Mouse (Mus musculus) megakaryocyte, adult 5-6 weeks (primary cell): ENCODE data around the gene Grm1. TPM values are rescaled to one million over a fixed set of nuclear protein-coding genes. Genes with fewer than 3 reads are reported as not detected.

Source experiments
- ATAC-seq: 2 replicates; pipeline ENCODE4 v1.8.0; 2016; ENCODE audit warnings: mild to moderate bottlenecking, inconsistent platforms; ENCODE audit not compliant: poor library complexity, severe bottlenecking
- total RNA-seq, 2 experiments: library from RNA; stranded (forward) in 1 of 2; stranded (reverse) in 1 of 2; fragments of 153-499, 151-499 nt in 1 of 2; fragments of 221-1000, 200-1000 nt in 1 of 2; gene quantifications; 2 replicates each; pipeline versions ENCODE4 v1.2.3 to v1.2.4; 2015 to 2017

The Grm1 gene
- total RNA-seq, 2 experiments from 2014 or later: 0.31 to 0.99 TPM

DNA sequence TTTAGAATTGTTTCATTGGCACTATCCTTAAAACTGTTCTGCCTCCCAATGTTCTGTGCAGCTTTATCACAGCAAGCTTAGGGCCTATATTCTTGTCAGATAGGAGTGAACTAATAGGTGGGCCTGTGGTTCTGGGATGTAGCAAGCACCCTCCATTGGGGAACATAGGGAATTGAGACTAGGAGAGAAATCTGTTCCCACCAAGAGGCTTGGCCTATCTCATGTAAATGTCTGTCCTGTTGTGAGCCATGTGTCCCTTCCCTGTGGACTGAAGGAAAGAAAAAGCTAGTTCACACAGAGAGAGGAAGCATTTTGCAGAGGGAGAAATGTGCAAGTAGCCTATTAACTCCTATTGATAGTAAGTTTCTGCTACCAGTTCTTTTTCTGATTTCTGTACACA, 246.8 kb downstream of the Grm1 start:
- no peak for ATAC-seq

DNA sequence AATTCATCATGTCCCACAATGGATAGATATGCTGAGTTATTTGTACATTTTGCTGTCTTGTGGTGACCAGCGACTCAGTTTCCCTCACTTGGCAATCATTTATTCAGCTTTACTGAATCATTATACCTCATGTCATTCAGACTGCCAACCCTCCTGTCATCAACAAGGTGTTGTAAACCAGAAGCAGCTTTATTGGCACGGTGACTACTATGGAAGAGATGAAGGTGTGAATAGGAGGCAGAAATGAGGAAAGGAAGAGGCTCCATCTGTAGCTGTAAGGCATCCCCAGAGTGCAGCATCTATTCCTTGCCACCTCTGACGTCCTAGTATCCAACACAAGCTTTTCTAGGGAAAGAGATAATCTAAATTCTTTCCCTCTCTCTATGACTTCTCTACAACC, 247.3 kb downstream of the Grm1 start:
- ATAC-seq: no peak

GRCm38 (mm10) chr10:10831141-10831540, 251.0 kb downstream of the Grm1 start:
- no peak for ATAC-seq

DNA sequence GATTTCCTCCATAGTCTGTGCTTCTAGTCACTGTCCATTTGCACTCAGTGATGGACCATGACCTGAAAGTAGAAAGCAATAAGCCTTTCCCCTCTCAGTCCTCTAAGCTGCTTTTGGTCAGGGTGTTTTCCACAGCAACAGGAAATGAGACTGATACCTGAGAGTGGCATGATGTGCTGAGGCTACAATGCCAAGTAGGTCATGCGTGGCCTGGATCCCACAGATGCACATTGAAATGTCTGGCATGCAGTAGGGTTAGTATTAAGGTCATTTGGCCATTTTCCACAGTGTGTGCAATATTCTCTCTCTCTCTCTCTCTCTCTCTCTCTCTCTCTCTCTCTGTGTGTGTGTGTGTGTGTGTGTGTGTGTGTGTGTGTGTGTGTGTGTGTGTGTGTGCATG, 254.8 kb downstream of the Grm1 start:
- ATAC-seq: no peak

- no peak for ATAC-seq
These were observed 264.1 kb downstream of the Grm1 start for GRCm38 (mm10) chr10:10818061-10818460.

GRCm38 (mm10) chr10:10814631-10815216, 267.4 kb downstream of the Grm1 start:
- no peak for ATAC-seq

DNA sequence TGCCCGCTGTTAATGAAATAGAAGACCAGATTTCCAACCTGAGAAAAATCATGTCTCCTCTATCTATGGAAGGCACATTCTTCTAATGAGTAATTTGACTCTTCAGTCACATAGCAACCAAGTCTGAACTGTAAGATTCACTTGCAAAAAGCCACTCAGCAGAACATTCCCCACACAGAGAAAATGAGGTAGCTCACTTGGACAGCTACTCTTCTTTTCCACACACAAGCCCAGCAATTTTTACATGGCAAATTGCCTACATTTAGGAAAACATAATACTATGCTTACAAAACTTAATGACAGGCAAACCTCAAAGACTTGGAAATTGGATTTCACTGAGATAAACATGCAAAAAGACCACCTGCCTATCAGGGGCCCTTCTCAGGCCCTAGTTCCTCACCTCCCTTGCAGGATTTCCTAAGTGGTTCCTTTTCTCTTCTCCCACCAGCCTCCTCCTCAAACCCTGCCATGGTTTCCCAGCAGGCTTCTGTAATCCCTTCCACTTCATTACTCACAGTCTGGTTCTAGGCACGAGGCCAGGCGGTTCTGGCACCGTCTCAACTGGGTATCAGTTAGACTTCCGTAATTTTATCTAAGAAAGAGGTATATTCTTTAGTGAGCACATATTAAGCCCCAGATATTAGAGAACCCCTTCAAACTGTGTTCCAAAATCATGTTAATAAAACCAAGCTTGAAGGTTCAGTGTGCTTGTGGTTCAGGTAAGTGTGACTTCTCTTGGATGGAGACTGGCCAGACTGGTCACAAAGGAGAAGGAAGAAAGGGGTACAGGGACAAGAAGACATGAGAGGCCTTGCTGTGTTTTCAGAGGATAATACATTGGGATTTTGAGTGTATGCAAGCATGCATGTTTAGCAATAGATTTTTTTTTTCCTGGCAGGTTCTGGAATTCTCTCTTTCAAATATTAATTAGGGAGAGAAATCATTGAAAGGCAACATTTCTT, 269.1 kb downstream of the Grm1 start:
- ATAC-seq: no peak

DNA sequence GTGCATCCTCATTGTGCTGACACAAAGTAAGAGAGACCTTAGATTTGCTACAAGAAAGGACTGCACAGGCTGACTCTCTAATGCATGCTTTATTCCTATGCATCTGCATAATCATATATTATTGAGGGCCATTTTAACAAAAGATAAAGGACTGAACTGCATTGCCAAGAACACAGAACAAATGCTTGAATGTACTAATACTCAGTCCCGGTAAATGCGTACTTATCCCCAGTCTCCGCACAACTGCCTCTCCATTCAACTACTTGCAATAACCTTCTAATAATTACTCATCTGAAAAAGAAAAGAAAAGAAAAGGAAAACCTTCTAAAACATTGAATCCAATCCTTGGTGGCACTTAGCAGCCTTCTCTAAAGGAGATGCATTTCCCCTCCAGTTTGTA, 272.4 kb downstream of the Grm1 start:
- ATAC-seq: no peak

GRCm38 (mm10) chr10:10795321-10795720, 286.8 kb downstream of the Grm1 start:
- ATAC-seq: no peak

DNA sequence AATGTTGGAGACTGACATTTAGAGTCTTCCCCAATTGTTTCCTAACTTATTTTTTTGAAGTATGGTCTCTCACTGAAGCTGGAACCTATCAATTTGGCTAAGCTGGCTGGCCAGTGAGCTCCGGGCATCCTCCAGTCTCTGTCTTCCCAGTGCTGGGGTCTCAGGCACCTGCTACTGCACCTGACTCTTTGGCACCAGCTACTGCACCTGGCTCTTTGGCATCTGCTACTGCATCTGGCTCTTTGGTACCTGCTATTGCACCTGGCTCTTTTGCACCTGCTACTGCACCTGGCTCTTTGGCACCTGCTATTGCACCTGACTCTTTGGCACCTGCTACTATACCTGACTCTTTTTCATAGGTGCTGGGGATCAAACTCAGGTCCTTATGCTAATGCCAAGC, 291.7 kb downstream of the Grm1 start:
- ATAC-seq: no peak

DNA sequence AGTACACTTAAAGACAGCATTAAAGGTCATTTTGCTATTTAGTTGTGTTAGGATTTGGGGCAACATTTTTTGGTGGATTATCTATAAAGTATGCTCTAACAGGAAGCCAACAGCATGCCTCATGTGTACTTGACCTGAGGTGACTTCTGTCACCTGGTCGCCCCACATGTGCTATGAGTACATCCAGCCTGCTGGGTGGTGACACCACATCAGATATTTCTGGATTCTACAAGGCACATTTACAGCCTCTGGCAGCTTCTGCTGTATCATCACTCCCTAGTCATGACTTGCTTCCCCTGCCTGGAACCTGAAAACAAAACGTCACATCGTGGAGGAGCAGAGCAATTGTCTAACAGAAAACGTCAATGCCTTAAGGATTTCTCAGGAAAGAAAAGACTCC, 292.2 kb downstream of the Grm1 start:
- no peak for ATAC-seq

GRCm38 (mm10) chr10:10787906-10788416, 294.2 kb downstream of the Grm1 start:
- ATAC-seq: no peak

DNA sequence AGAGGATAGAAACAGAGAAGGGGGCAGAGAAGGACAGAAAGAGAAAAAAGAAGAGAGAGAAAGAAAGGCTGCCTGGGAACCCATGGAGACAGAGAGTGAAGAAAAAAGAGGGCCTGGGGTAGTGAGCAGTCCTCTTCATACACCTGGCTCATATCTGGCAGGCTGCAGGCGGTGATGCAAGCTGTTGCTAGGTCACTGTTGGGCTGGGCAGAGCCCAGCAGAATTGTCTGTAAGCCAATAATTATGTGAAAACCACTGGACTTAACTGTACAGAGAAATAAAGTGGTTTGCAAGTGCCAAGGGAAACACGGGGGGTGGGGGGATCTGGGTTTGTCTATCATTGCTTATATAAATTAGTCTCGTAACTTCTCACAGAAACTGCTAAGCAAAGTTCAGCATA, 297.0 kb downstream of the Grm1 start:
- no peak for ATAC-seq

DNA sequence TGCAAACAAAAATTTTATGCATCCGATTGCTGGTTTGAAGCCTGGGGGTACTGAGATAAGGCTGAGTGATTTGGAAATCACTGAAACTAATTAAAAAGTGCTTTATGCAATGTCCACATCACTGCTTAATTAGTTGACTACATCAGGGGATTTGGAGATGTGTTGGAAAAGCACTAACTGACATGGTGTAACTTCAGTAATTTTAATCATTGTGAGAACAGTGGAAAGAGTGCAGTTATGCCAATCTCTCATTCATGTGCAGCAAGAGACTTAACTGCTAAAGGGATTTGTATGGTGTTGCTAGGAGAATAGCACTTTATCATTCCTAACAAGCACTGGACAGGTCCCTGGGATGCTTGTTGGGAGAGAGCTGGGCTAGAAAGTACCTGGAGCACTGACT, 307.3 kb downstream of the Grm1 start:
- no peak for ATAC-seq

DNA sequence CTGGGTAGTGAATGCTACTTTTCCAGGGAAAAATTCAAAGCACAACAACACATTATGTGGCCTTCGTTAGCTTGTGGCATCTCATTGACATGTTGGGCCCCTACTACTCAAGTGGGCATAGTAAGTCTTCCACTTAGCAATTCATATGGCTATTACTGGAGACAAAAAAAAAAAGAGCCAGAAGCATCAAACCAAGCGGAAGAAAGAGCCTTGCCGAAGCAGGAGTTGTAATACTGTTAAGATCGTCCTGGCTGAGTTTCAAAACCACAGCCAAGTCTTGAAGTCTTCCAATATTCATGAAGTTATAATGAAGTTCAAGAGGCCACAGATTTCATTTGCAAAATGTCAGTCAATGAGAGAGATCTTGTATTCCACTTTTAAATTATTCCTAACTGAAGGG, 319.1 kb downstream of the Grm1 start:
- ATAC-seq: no peak

GRCm38 (mm10) chr10:10761274-10761673, 320.9 kb downstream of the Grm1 start:
- ATAC-seq: no peak

- ATAC-seq: no peak
These were observed 321.4 kb downstream of the Grm1 start for GRCm38 (mm10) chr10:10760801-10761200.

DNA sequence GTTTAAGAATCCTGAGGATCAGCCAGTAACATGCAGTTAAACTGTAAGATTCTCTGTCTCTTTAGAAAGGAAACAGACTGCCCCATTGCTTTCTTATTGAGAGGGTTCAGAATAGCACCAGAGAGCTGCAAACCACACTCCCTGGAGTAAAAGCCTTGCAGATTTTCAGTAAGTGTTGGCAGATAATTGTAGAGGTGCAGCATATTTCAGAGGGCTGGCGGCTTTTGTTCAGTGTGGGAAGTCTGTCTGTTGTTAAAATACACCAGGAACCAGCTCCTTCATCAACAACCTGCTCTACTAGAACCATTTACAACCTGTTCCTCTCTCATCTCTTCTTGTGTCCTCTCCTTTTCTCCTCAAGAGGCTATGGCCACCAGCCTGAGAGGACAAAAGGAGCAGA, 331.1 kb downstream of the Grm1 start:
- ATAC-seq: no peak

- peak; percentile 57 for ATAC-seq
These were observed 338.1 kb downstream of the Grm1 start for GRCm38 (mm10) chr10:10744097-10744496.

GRCm38 (mm10) chr10:10742172-10742571, 340.0 kb downstream of the Grm1 start:
- peak; percentile 73 for ATAC-seq

DNA sequence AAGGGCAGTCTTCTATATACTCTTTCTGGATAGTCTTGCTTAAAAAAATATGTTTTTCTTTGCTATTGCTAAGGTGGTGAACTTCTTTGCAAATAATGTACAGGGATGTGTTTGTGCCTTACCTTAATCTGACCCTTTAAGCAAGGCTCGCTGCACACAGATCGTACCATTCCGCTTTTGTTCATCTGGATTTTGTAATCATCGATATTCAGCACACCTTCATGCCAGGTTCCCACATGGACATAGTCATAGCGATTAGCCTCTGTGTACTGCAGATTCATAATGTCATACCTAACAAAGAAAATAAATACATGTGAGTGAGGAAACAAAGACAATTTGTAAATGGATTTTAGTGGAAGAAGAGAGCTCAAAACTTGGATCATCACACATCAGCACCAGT, 340.8 kb downstream of the Grm1 start:
- ATAC-seq: no peak

- peak; percentile 75 for ATAC-seq
These were observed 341.4 kb downstream of the Grm1 start for GRCm38 (mm10) chr10:10740729-10741128.
